Mouse (Mus musculus): ENCODE results near the gene Rbpms2.

Rbpms2 gene

DNA sequence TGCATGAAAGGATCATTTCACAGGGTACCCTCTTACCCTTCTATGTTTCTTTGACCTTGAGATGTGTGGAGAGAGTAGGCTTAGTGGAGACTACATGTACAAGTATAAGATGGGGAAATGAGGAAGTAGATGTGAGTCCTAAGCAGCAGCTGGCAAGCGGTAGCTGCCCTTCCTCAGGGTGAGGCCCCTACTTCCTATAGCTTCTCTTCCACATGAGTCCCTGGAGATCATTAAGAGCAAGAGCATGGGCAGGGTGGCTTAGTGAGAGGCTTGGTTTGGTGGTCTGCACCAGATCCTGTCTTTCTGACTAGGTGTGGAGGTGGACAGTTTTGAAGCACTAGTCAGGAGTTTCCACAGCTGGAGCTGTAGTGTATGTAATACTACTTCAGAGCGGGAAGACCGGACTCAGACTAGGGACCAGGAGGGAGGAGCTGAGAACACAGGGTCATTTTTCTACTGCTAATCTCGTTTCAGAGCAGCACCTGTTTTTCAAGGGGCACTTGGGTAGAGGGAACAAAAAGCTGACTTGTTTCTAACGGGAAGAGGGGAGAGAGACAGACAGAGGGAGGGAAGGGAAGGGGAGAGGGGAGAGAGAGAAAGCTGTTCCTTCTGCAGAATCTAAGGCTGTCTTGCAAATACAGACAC, 63.6 kb downstream of the Rbpms2 start:
- in situ Hi-C loops (cut with MboI, MseI), result no loop called here

- in situ Hi-C loops (cut with MboI, MseI), result no loop called here
Measured at GRCm38 (mm10) chr9:65695646-65696045, 66.2 kb downstream of the Rbpms2 start.

DNA sequence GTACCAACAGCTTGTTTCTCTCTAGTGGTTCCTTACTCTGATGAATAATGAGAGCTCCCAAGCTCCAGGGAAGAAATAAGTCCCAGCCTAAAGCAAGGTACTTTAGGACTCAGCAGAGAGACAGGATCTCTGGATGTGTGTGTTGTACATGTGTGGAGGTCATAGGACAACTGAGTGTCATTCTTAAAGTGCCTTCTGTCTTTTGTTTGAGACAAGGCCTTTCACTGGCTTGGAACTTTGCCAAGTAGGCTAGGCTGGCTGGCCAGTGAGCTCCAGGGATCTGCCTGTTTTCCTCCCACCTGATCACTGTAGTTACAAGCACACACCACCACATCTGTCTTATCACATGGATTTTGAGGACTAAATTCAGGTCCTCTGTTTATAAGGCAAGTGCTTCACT, 66.9 kb downstream of the Rbpms2 start:
- in situ Hi-C loops (cut with MboI, MseI), result no loop called here

GRCm38 (mm10) chr9:65697356-65697755, 67.9 kb downstream of the Rbpms2 start:
- in situ Hi-C loops (cut with MboI, MseI), result no loop called here

DNA sequence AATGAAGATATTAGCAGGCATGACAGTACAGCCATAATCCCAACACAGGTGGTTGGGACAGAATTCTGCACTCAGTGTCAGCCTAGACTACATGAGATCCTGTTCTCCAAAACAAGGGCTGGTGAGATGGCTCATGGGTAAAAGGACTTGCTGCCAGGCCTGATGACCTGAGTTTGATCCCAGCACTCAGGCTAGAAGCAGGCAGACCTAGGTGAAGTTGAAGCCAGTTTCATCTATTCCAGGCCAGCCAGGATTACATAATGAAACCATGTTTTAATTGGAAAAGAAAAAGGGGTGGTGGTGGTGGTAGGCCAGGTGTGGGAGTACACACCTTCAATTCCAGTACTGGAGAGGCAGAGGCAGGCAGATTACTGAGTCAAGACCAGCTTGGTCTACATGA, 68.5 kb downstream of the Rbpms2 start:
- in situ Hi-C loops (cut with MboI, MseI), result no loop called here

DNA sequence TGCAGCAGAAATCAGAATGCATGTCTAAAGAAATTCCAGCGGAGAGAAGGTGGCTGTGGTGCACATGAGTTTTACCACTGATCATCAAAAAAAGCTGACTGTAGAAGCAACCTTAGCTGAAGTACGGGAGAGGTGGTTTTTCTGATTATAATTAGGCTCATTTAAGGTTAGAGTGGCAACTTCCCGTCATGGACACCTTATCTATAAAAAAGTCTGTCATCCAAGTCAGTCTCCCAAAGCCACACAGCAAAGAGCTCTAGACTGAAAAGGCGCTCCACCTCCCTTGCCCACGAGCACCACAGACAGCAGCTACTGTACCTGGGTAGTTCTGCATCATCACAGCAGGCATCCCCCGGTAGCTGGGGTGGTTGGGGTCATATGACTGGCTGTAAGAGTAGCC, 71.1 kb downstream of the Rbpms2 start:
- in situ Hi-C loops (cut with MboI, MseI), result no loop called here

- in situ Hi-C loops (cut with MboI, MseI), result no loop called here
Measured at GRCm38 (mm10) chr9:65702286-65702685, 72.8 kb downstream of the Rbpms2 start.

DNA sequence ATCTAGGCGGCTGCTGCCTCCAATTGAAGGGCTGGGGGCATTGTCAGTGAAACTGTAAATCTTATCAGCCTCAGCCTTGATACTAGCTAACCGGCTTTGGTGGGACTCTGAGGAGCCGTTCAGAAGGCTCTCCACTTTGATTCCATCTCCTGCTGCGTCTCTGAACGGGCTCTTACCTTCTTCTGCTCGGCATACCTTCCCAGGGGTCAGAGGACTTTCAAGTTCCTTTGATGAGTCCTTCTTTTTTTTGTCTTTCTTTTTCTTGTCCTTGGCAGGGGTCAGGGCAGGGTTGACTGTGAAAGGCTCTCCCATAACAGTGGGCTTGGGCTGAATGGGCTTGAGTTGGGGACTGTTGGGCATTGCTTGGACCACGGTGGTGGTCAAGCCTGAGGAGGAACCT, 73.8 kb downstream of the Rbpms2 start:
- in situ Hi-C loops (cut with MboI, MseI), result no loop called here

GRCm38 (mm10) chr9:65703926-65704595, 74.6 kb downstream of the Rbpms2 start:
- in situ Hi-C loops (cut with MboI, MseI), result no loop called here
